Mouse (Mus musculus) heart, embryonic 12.5 days (tissue): Measurements from ENCODE around the gene Gm35549. TPM values are rescaled to one million over a fixed set of nuclear protein-coding genes. Genes with fewer than 3 reads are reported as not detected.
"Not testable (repeated sequence)": the region's sequence is repeated elsewhere in the genome, so short reads cannot be mapped to it uniquely, and the experiment has no call there.

Experiments
- ATAC-seq: fragments of 200-750 bp; cut with Nextera tagmentation; 2 replicates; pipeline ENCODE4 v1.8.0; 2017; ENCODE audit warnings: moderate TSS enrichment, moderate library complexity; ENCODE audit not compliant: insufficient number of reproducible peaks, low FRiP score
- H3K27ac ChIP-seq: fragments of 300-500 bp; sonication (generic); 2 replicates; pipeline ENCODE4 v1.5.1; 2016; ENCODE audit warnings: mild to moderate bottlenecking, moderate library complexity; ENCODE audit not compliant: poor library complexity, severe bottlenecking
- H3K27me3 ChIP-seq: fragments of 300-500 bp; sonication (generic); replicated peaks from 2 replicates; pipeline ENCODE4 v1.6.1; 2016; ENCODE audit warnings: mild to moderate bottlenecking, moderate library complexity
- H3K36me3 ChIP-seq: fragments of 300-500 bp; sonication (generic); 2 replicates; pipeline ENCODE4 v1.6.1; 2016; ENCODE audit warnings: mild to moderate bottlenecking, moderate library complexity
- H3K4me1 ChIP-seq: fragments of 300-500 bp; sonication (generic); replicated peaks from 2 replicates; pipeline ENCODE4 v1.6.1; 2016; ENCODE audit warnings: mild to moderate bottlenecking
- H3K4me2 ChIP-seq: fragments of 300-500 bp; sonication (generic); 2 replicates; pipeline ENCODE4 v1.6.1; 2016; ENCODE audit warnings: mild to moderate bottlenecking, moderate library complexity
- H3K4me3 ChIP-seq: fragments of 300-500 bp; sonication (generic); 2 replicates; pipeline ENCODE4 v1.5.1; 2016; ENCODE audit warnings: mild to moderate bottlenecking
- H3K9ac ChIP-seq: fragments of 300-500 bp; sonication (generic); 2 replicates; pipeline ENCODE4 v1.6.1; 2016; ENCODE audit warnings: mild to moderate bottlenecking, moderate library complexity
- H3K9me3 ChIP-seq: fragments of 300-500 bp; sonication (generic); replicated peaks from 2 replicates; pipeline ENCODE4 v1.6.1; 2016; ENCODE audit warnings: mild to moderate bottlenecking, moderate library complexity
- WGBS: fragments of 180-500 bp; shearing (Covaris S2); methylation state at CpG from one replicate; pipeline ENCODE4 v1.1.7; 2016; 5-methylcytosine and 5-hydroxymethylcytosine counted together
- polyA plus RNA-seq: library from polyadenylated mRNA; unstranded; fragments of >200 nt; fragmentation: Nextera tagmentation; extraction: Ambion mirVana; gene quantifications from 2 replicates; pipeline ENCODE4 v1.2.1, GENCODE M21; 2016

Gene Gm35549
- polyA plus RNA-seq, 1 experiment from 2014 or later: not detected

GRCm38 (mm10) chr9:122856716-122857115 is 12.9 kb upstream of the Gm35549 start:
- H3K36me3 ChIP-seq: peaks cover 93% of the 10 kb centered on the region
- no peak overlapping the region for H3K27ac ChIP-seq
- H3K9me3 ChIP-seq: peaks cover 38% of the 10 kb centered on the region
- H3K4me2 ChIP-seq: no peak overlapping the region
- no peaks in the 10 kb centered on the region for H3K27me3 ChIP-seq
- ATAC-seq: no peak
- no peaks in the 10 kb centered on the region for H3K4me1 ChIP-seq
- H3K9ac ChIP-seq: no peak overlapping the region
- H3K4me3 ChIP-seq: no peak overlapping the region
- WGBS: 95% methylated on average over 3 of the region's 3 CpGs

DNA sequence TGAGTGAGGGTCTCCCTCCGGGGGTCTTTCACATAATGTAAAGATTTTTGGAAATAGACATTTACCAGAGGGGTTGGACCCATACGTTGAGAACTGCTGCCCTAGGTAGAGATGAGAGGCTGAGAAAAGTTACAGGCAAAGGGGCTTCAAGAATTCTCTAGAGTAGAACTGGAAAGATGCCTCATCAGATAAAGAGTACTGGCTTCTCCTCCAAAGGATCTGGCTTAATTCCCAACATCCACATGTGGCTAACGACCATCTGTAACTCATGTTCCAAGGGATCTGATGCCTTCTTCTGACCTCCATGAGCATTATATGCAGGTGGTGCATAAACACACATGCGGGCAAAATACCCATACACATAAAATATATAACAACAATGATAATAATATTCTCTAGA is 11.8 kb upstream of the Gm35549 start:
- Histone ChIP-seq H3K4me2 (no peak overlapping the region), H3K27me3 (no peaks in the 10 kb centered on the region), H3K27ac (no peak overlapping the region), H3K4me3 (no peak overlapping the region), H3K4me1 (no peaks in the 10 kb centered on the region), H3K9ac (no peak overlapping the region), H3K9me3 (peaks cover 33% of the 10 kb centered on the region), H3K36me3 (peaks cover 93% of the 10 kb centered on the region)
- WGBS: 95% methylated on average over 4 of the region's 4 CpGs
- no peak for ATAC-seq

- not testable (repeated sequence) for H3K27ac ChIP-seq, H3K4me3 ChIP-seq, H3K27me3 ChIP-seq, H3K4me2 ChIP-seq, ATAC-seq, H3K9ac ChIP-seq, H3K4me1 ChIP-seq
- 53% methylated on average over 3 of the region's 7 CpGs for WGBS
- Histone ChIP-seq H3K9me3 (peaks cover 29% of the 10 kb centered on the region), H3K36me3 (peaks cover 93% of the 10 kb centered on the region)
Measured at GRCm38 (mm10) chr9:122855141-122855540, 11.3 kb upstream of the Gm35549 start.

DNA sequence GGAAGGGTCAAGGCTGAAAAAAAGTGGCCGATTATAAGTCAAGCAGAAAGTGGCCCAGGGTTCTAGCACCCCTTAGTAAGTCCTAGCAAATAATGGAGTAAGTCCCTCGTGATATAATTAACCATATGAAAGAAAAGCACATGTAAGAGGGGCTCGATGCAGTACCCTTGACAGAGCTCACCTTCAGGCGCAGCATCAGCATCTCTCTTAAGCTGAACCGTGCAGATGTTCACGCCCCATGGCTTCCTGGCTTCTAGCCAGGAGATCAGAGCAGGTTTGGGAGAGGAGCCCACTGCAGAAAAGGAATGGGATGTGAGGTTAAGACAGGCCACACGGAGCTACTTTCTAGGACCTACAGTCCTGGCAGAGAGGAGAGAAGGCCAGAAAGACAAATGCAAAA is 10.7 kb upstream of the Gm35549 start:
- no peak overlapping the region for H3K4me3 ChIP-seq
- H3K4me1 ChIP-seq: no peaks in the 10 kb centered on the region
- WGBS: 93% methylated on average over 7 of the region's 7 CpGs
- H3K27me3 ChIP-seq: no peaks in the 10 kb centered on the region
- peaks cover 25% of the 10 kb centered on the region for H3K9me3 ChIP-seq
- no peak overlapping the region for H3K9ac ChIP-seq
- peaks cover 93% of the 10 kb centered on the region for H3K36me3 ChIP-seq
- no peak overlapping the region for H3K4me2 ChIP-seq
- ATAC-seq: no peak
- no peak overlapping the region for H3K27ac ChIP-seq

DNA sequence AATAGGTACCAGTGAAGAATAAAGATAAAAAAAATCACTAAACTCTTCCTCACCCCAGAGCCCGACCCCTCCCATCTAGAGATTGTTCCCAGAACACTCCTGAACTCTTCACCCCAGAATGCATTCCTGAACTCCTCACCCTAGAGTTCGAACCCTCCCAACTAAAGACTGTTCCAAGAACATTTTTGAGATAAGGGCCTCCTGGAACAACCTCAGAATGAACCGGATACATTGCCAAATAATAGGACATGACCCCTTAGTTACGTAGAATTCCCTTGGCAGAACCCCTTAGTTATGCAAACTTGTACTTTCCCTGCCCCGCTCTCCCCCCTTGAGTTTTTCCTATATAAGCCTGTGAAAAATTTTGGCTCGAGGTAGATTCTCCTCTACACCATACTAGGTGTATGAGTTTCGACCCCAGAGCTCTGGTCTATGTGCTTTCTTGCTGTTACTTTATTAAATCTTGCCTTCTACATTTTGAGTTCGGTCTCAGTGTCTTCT is 4.0 kb upstream of the Gm35549 start:
- not testable (repeated sequence) for H3K4me3 ChIP-seq, H3K9ac ChIP-seq, H3K9me3 ChIP-seq, H3K4me1 ChIP-seq, H3K27ac ChIP-seq, ATAC-seq, H3K27me3 ChIP-seq, H3K4me2 ChIP-seq
- WGBS: 84% methylated on average over 7 of the region's 8 CpGs
- peaks cover 43% of the 10 kb centered on the region for H3K36me3 ChIP-seq

GRCm38 (mm10) chr9:122846156-122846555 is 2.3 kb upstream of the Gm35549 start:
- H3K4me2 ChIP-seq: no peak overlapping the region
- H3K36me3 ChIP-seq: peaks cover 26% of the 10 kb centered on the region
- H3K9ac ChIP-seq: no peak overlapping the region
- ATAC-seq: no peak
- no peak overlapping the region for H3K4me3 ChIP-seq
- peaks cover 8% of the 10 kb centered on the region; the same call in 1 of the 2 replicates for H3K9me3 ChIP-seq
- no peaks in the 10 kb centered on the region for H3K27me3 ChIP-seq
- H3K4me1 ChIP-seq: no peaks in the 10 kb centered on the region
- no peak overlapping the region for H3K27ac ChIP-seq

DNA sequence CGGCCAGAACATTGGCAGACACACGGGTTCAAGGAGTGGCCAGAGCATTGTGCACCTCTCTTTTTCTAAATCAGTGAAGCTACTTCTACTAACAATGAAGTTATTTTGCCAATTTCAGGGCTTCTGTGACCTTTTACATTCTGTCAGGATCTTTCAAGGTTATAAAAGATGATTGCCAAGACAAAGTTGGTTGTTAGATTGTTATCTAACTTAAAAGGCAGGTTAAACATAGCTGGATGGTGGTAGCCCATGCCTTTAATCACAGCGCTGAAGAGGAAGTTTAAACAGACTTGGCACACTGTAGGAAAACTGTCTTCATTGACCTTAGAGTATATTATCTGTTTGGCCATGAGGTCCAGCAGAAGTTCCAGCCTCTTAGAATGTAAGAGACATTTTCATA is 1.8 kb upstream of the Gm35549 start:
- Histone ChIP-seq H3K27me3 (no peaks in the 10 kb centered on the region), H3K9me3 (peaks cover 8% of the 10 kb centered on the region; the same call in 1 of the 2 replicates), H3K27ac (no peak overlapping the region), H3K4me1 (no peaks in the 10 kb centered on the region), H3K9ac (no peak overlapping the region), H3K4me3 (no peak overlapping the region), H3K4me2 (no peak overlapping the region), H3K36me3 (peaks cover 20% of the 10 kb centered on the region)
- no peak for ATAC-seq
- 79% methylated on average over 3 of the region's 3 CpGs for WGBS

- peak; percentile 51; the same call in 1 of the 2 replicates for ATAC-seq
- Histone ChIP-seq H3K4me1 (peaks cover 16% of the 10 kb centered on the region), H3K36me3 (peaks cover 12% of the 10 kb centered on the region), H3K4me2 (peak overlapping the region; percentile 53), H3K9ac (peak overlapping the region; percentile 54), H3K9me3 (no peaks in the 10 kb centered on the region), H3K27me3 (no peaks in the 10 kb centered on the region), H3K4me3 (no peak overlapping the region), H3K27ac (no peak overlapping the region)
- 24% methylated on average over 16 of the region's 16 CpGs for WGBS
Measured at GRCm38 (mm10) chr9:122837680-122838079, 6.2 kb downstream of the Gm35549 start.

GRCm38 (mm10) chr9:122837216-122837615 is 6.6 kb downstream of the Gm35549 start:
- Histone ChIP-seq H3K27ac (no peak overlapping the region), H3K9ac (no peak overlapping the region), H3K36me3 (peaks cover 14% of the 10 kb centered on the region), H3K4me3 (no peak overlapping the region), H3K9me3 (no peaks in the 10 kb centered on the region), H3K4me1 (peaks cover 16% of the 10 kb centered on the region), H3K4me2 (no peak overlapping the region), H3K27me3 (no peaks in the 10 kb centered on the region)
- 83% methylated on average over 4 of the region's 4 CpGs for WGBS
- no peak for ATAC-seq

DNA sequence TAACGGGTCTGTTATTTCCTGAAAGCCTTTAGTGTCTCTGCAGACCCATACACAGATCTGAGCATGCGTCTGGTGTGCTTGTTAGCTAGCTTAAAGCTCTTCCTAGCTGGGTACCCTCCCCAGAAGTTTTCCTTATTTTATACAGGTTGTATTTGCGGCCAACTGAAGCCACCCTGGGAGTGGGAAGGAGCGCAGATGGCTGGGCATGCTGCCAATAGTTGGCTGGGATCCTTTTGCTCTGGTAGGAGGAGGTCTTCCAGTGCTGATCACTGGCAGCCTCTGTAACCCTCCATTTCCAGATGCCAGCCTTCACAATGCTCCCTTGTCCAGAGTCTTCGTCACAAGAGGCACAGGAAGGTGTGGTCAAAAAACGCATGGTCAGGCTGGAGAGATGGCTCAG is 7.0 kb downstream of the Gm35549 start:
- H3K27me3 ChIP-seq: no peaks in the 10 kb centered on the region
- WGBS: 48% methylated on average over 6 of the region's 6 CpGs
- peaks cover 16% of the 10 kb centered on the region for H3K4me1 ChIP-seq
- no peak overlapping the region for H3K9ac ChIP-seq
- no peaks in the 10 kb centered on the region for H3K9me3 ChIP-seq
- H3K4me2 ChIP-seq: no peak overlapping the region
- no peak overlapping the region for H3K27ac ChIP-seq
- no peak overlapping the region for H3K4me3 ChIP-seq
- peaks cover 14% of the 10 kb centered on the region for H3K36me3 ChIP-seq
- peak; percentile 67; the same call in 1 of the 2 replicates for ATAC-seq

DNA sequence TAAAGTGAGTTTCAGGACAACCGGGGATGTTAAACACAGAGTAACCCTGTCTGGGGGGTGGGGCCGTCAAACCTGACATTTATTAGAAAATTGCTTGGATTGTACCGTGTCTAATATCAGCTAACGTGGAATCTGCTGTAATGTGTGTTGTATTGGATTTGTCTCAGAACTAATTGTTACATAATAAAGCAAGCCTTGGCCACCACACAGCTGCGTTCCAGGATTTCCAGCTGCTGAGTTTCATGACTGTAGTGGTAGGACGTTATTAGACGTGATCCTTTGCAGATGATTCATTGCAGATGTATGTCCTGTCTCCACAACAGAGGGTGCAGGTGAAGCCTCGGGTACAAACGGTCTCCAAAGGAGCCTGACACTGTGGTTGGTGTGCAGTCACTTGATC is 7.7 kb downstream of the Gm35549 start:
- H3K27ac ChIP-seq: no peak overlapping the region

DNA sequence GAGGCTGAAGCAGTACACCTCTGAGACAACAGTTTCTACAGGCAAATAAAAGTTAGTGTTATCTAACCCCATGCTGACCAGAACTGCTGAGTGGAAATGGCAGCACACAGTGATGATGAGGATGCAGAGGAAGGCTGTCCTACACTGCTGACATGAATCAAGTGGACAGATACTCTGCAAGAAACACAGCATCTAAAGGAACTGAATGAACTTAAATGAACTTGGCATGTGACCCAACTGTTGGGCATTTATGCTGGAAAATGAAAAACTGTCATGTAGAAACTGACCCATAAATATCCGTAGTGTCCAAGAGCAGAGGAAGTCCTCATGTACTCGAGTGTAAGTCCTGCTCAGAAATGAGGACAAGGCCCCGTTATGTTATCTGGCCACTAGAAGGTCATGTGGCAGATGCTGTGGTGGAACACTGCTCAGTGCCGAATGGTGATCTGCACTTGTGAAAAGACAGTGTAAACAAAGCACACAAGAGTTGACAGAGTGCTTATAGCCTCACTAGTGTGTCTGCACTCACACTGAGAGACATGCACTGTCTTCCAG is 13.9 kb downstream of the Gm35549 start:
- H3K36me3 ChIP-seq: peaks cover 54% of the 10 kb centered on the region
- no peaks in the 10 kb centered on the region for H3K27me3 ChIP-seq
- H3K4me2 ChIP-seq: no peak overlapping the region
- 0 out of 2 replicates have a peak, but pooled peaks cover 3% of the 10 kb centered on the region for H3K4me1 ChIP-seq
- ATAC-seq: no peak
- no peaks in the 10 kb centered on the region for H3K9me3 ChIP-seq
- WGBS: 61% methylated on average over 4 of the region's 4 CpGs
- no peak overlapping the region for H3K9ac ChIP-seq
- H3K4me3 ChIP-seq: no peak overlapping the region
- H3K27ac ChIP-seq: no peak overlapping the region

More for the DNA sequence above, 7.7 kb downstream of the Gm35549 start:
- Histone ChIP-seq H3K9ac (no peak overlapping the region), H3K4me1 (peaks cover 19% of the 10 kb centered on the region), H3K36me3 (peaks cover 14% of the 10 kb centered on the region), H3K4me3 (no peak overlapping the region), H3K4me2 (no peak overlapping the region), H3K27me3 (no peaks in the 10 kb centered on the region), H3K9me3 (no peaks in the 10 kb centered on the region)
- WGBS: 80% methylated on average over 9 of the region's 9 CpGs
- ATAC-seq: no peak
